Mouse (Mus musculus): ENCODE data around the gene Nav3. TPM values are rescaled to one million over a fixed set of nuclear protein-coding genes. Genes with fewer than 3 reads are reported as not detected.
"Not testable (repeated sequence)": the region's sequence is repeated elsewhere in the genome, so short reads cannot be mapped to it uniquely, and the experiment has no call there.

Nav3 gene
- polyA plus RNA-seq, 1 experiment from 2014 or later = 29.5 TPM

DNA sequence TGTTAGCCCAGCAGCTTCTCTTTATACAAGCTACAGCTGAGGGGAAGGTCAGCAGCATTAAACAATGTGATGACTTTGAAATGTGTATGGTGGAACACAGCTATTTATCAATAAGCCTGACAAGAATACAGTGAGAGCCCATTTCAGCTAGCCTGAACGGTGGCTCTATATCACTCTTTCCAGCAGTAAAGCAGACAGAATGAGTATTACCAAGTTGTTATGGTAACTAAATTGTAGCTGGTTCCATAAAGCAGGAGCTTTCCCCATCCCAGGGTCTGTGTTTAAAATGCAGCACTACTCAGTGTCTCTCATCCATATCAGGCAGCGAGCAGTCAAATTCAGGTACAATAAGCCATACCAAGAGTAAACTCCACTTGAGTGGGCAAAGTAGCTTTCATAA is 27.0 kb downstream of the Nav3 start:
- WGBS = 84% methylated on average over 2 of the region's 2 CpGs
- H3K9ac ChIP-seq (replicated peaks) = no peak overlapping the region
- no peak for ATAC-seq (replicated peaks)
- H3K4me2 ChIP-seq (replicated peaks) = no peak overlapping the region
- H3K27ac ChIP-seq (replicated peaks) = no peak overlapping the region
- H3K4me1 ChIP-seq = peaks cover 7% of the 10 kb centered on the region; the same call in 1 of the 2 replicates
- H3K36me3 ChIP-seq = no peaks in the 10 kb centered on the region
- H3K9me3 ChIP-seq = no peaks in the 10 kb centered on the region
- H3K4me3 ChIP-seq = no peak overlapping the region
- no peaks in the 10 kb centered on the region for H3K27me3 ChIP-seq

DNA sequence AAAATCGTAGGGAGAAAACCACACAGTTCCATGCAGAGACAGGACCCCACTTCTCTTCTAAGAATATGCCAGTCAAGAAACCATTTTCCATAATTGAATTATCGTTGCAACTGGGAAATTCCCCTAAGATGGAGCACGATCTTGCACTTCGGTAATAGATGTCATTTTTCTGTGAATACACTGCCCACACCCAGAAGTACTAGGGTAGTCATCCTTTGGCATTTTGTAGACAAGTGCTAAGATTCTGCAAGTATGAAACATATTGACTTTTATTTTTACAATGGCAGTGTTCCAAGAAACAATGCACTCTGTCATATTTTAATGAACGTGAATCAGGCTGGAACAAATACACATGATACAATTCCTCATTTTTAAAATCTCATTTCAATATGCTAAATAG is 34.5 kb downstream of the Nav3 start:
- no peaks in the 10 kb centered on the region for H3K27me3 ChIP-seq
- no peak overlapping the region for H3K27ac ChIP-seq (replicated peaks)
- no peak overlapping the region for H3K4me3 ChIP-seq
- H3K4me1 ChIP-seq = no peaks in the 10 kb centered on the region
- no peak overlapping the region for H3K9ac ChIP-seq (replicated peaks)
- no peak for ATAC-seq (replicated peaks)
- no peaks in the 10 kb centered on the region for H3K9me3 ChIP-seq
- H3K4me2 ChIP-seq (replicated peaks) = no peak overlapping the region
- 75% methylated on average over 5 of the region's 5 CpGs for WGBS
- H3K36me3 ChIP-seq = no peaks in the 10 kb centered on the region

DNA sequence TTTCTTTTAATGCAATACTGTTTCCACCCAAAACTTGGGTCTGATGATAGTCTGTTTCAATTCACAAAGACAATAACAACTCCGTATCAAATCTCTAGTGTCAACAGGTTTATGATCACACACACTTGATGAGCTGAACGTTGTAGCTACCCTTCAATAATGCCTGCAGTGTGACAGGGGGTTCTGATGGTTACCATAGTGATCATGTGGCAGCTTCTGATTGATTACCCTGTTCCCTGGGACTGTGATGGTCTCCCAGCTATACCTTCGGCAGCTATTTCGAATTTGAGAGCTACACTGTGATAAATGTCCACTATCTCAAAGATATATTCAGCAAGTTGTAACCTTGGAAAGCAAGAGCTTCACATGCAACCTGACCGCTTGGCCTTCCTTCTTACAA is 39.0 kb downstream of the Nav3 start:
- H3K36me3 ChIP-seq = no peaks in the 10 kb centered on the region
- H3K4me1 ChIP-seq = peaks cover 27% of the 10 kb centered on the region
- no peaks in the 10 kb centered on the region for H3K9me3 ChIP-seq
- no peak for ATAC-seq (replicated peaks)
- no peak overlapping the region for H3K4me3 ChIP-seq
- H3K27ac ChIP-seq (replicated peaks) = no peak overlapping the region
- no peaks in the 10 kb centered on the region for H3K27me3 ChIP-seq
- H3K9ac ChIP-seq (replicated peaks) = no peak overlapping the region
- 81% methylated on average over 5 of the region's 5 CpGs for WGBS
- no peak overlapping the region for H3K4me2 ChIP-seq (replicated peaks)

DNA sequence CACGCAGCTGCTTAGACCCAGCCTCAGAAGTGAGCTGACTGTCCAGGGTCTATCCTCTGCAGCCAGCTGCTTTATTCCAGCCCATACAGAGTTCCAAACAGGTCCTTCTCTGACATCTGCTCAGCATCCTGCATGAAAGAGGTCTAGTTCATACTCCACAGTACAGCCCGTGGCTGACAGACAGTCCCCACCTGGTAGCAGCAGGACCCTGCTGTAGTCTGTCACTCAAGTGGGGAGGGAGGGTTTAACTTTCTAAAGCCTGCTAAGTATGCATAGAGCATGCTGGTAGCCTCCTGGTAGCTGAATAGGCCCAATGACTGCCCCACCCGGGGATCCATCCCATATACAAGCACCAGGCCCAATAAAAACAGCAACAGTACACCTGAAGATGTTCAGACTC is 40.4 kb downstream of the Nav3 start:
- no peak overlapping the region for H3K4me2 ChIP-seq (replicated peaks)
- WGBS = 35% methylated on average over 3 of the region's 3 CpGs
- 0 out of 2 replicates have a peak overlapping the region, but pooled peaks have one; percentile 14 for H3K27ac ChIP-seq (replicated peaks)
- H3K9ac ChIP-seq (replicated peaks) = no peak overlapping the region
- ATAC-seq (replicated peaks) = peak; percentile 80
- H3K4me1 ChIP-seq = peaks cover 27% of the 10 kb centered on the region
- H3K36me3 ChIP-seq = no peaks in the 10 kb centered on the region
- no peaks in the 10 kb centered on the region for H3K9me3 ChIP-seq
- no peak overlapping the region for H3K4me3 ChIP-seq
- no peaks in the 10 kb centered on the region for H3K27me3 ChIP-seq

DNA sequence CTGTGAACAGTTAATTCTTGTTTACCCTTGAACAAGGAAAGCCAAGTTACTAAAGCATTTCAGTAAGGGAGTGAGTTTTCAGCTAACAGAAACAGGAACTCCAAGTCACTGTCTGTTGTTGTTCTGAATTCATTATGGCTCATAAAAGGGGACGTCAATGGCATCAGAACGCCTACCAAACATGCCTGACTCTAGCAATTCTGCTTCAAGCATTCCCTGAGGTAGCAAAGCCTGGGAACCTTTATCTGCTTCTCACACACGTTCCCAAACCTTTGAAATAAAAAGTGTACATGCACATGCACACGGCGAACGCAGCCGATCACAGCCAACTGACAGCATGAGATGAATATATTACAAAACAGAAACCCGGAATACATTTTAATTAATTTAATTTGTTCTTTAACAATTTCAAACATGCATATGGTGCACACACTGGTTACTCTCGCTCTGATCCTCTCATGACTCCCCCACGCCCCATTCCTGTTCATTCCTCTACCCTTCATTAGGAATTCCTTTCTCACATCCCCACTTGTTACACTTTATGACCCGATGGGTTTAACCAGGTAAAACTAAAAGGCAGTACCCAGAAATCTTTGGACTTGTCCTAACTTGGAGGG is 42.6 kb downstream of the Nav3 start:
- Histone ChIP-seq H3K36me3 (no peaks in the 10 kb centered on the region), H3K4me3 (no peak overlapping the region), H3K27ac (replicated peaks) (peak overlapping the region; percentile 72), H3K27me3 (no peaks in the 10 kb centered on the region), H3K9me3 (no peaks in the 10 kb centered on the region), H3K4me1 (peaks cover 27% of the 10 kb centered on the region), H3K4me2 (replicated peaks) (no peak overlapping the region), H3K9ac (replicated peaks) (no peak overlapping the region)
- peak; percentile 55; the same call in 1 of the 2 replicates for ATAC-seq (replicated peaks)
- 59% methylated on average over 11 of the region's 11 CpGs for WGBS

DNA sequence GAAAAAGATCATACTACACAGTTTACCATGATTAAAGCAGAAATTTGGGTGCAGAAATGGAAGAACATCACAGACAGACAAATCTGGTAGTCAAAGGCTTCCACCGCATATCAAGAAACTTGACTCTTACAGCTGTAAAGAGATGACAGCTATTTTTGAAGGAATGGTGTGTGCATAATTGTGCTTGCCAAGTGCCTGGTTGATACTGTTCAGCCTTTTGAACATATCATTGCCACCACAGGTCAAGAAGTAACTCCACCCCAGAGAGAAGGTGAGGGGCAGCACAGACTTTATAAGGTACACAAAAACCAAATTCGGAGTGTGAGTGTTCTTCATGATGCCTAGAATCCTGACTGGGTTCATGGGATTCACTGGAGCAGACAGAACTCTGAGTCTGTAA is 53.1 kb downstream of the Nav3 start:
- no peak overlapping the region for H3K4me2 ChIP-seq (replicated peaks)
- H3K9me3 ChIP-seq = no peaks in the 10 kb centered on the region
- H3K9ac ChIP-seq (replicated peaks) = no peak overlapping the region
- H3K36me3 ChIP-seq = no peaks in the 10 kb centered on the region
- H3K27me3 ChIP-seq = no peaks in the 10 kb centered on the region
- ATAC-seq (replicated peaks) = no peak
- WGBS = 89% methylated on average over 2 of the region's 2 CpGs
- H3K27ac ChIP-seq (replicated peaks) = no peak overlapping the region
- H3K4me1 ChIP-seq = no peaks in the 10 kb centered on the region
- no peak overlapping the region for H3K4me3 ChIP-seq

DNA sequence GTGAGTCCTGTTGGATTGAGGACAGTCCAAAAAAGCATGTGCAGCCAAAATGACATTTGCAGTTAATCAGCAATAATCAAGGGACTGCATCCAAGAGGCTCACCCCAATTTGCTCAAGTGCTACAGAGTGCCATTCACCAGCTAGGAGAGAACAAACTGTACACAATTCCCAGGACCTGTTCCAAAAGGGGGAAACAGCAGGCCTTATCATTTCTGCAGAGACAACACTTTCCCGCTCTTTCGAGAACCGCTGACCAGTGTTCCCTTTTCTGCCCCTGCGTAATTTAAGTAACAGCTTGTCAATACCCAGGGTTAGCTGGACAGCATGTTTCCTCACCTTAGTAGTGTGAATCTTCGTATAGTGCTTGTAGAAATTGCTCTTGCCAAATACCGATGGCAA is 55.4 kb downstream of the Nav3 start:
- Histone ChIP-seq H3K4me1 (no peaks in the 10 kb centered on the region), H3K27me3 (no peaks in the 10 kb centered on the region), H3K9ac (replicated peaks) (no peak overlapping the region), H3K36me3 (no peaks in the 10 kb centered on the region), H3K27ac (replicated peaks) (no peak overlapping the region), H3K4me2 (replicated peaks) (no peak overlapping the region), H3K4me3 (no peak overlapping the region), H3K9me3 (no peaks in the 10 kb centered on the region)
- ATAC-seq (replicated peaks) = no peak
- WGBS = 87% methylated on average over 6 of the region's 6 CpGs

DNA sequence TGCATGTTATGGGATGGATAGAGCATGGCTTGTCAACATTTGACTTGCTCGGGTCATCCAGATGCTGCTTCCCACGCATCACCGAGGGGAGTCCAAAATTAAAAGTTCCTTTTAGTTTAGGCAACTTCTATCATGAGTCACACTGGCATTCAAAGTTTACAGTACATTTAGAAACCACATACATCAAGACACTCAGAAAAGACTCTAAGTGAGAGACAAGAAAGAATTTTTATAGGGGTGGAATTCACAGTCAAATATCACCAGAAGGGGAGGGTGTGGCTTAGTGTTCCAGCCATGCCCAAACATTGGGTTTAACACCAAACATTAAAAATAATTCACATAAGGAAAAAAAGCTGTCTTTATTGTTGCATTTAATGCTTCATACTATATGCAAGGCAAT is 57.4 kb downstream of the Nav3 start:
- Histone ChIP-seq H3K36me3 (no peaks in the 10 kb centered on the region), H3K4me3 (no peak overlapping the region), H3K4me1 (no peaks in the 10 kb centered on the region), H3K9ac (replicated peaks) (no peak overlapping the region), H3K27me3 (no peaks in the 10 kb centered on the region), H3K27ac (replicated peaks) (no peak overlapping the region), H3K9me3 (no peaks in the 10 kb centered on the region), H3K4me2 (replicated peaks) (no peak overlapping the region)
- ATAC-seq (replicated peaks) = no peak
- 91% methylated on average over 3 of the region's 3 CpGs for WGBS

DNA sequence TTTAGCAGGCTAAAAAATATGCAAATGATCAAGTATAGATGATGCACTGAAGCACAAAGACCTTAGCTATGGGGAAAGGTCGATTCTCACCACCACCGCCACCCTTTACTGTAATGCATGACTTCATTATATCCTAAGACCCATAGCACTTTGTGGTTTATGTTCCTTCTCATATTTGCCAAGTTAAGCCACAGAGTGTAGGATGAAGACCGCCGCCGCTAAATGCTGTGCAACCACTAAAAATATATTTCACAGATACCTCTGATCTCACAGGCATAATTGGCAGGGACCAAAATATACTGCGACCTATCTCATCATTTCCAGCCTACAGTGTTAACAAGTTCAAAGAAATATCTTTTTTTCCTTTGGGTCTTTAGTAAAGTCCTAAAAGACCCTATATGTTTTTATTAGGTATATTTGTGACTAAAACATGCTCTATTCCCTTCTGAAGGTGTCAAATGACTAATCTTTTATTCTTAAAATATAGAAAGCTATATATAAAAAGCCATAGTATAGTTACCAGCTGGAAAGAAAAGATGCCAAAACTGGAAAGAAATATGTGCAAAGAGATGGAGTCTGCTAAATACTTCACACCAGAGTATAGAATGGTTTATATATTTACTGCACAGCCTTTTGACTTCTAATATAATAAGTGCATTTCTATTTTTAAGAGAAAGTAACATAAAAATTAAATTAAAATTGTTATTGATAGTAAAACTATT is 69.4 kb downstream of the Nav3 start:
- Histone ChIP-seq H3K27ac (replicated peaks) (0 out of 2 replicates have a peak overlapping the region, but pooled peaks have one; percentile 37), H3K4me1 (peaks cover 20% of the 10 kb centered on the region), H3K9me3 (no peaks in the 10 kb centered on the region), H3K27me3 (no peaks in the 10 kb centered on the region), H3K4me3 (no peak overlapping the region), H3K36me3 (no peaks in the 10 kb centered on the region), H3K9ac (replicated peaks) (no peak overlapping the region), H3K4me2 (replicated peaks) (no peak overlapping the region)
- WGBS = 94% methylated on average over 6 of the region's 6 CpGs
- ATAC-seq (replicated peaks) = no peak

DNA sequence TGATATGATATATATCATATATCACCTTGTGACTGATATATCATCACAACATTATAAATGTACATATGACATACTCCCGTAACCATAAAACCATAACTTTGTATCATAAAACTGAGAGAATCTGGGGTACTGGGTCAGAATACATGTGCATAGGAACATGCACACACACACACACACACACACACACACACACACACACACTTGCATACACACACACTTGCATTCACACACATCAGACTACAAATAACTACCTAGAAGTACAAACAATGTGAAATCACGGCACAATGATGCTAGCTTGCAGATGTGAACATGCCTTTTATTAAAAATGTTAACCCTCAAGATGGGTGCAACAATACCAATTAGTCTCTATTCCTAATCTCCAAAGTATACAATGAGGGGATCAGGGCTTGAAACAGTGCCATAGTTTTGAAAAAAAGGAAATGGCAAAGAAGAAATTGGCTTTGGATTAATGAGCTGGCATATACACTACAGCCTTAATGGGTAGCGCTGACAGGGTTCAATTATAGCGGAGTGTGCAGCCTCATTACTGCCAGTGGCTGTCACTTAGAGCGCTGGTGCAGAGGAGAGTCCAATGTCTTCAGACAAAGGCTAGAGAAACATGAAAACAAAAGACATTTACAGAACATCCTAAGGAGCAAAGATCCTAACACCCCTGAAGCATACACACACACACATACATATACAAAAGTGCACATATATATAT is 72.3 kb downstream of the Nav3 start:
- Histone ChIP-seq H3K4me1 (peaks cover 30% of the 10 kb centered on the region), H3K27ac (replicated peaks) (peak overlapping the region; percentile 67)
- not testable (repeated sequence) for H3K36me3 ChIP-seq; H3K27me3 ChIP-seq; H3K4me2 ChIP-seq (replicated peaks); H3K4me3 ChIP-seq; H3K9ac ChIP-seq (replicated peaks); H3K9me3 ChIP-seq
- peak; percentile 98 for ATAC-seq (replicated peaks)
- whole genome bisulfite sequencing = 17% methylated on average over 5 of the region's 5 CpGs

DNA sequence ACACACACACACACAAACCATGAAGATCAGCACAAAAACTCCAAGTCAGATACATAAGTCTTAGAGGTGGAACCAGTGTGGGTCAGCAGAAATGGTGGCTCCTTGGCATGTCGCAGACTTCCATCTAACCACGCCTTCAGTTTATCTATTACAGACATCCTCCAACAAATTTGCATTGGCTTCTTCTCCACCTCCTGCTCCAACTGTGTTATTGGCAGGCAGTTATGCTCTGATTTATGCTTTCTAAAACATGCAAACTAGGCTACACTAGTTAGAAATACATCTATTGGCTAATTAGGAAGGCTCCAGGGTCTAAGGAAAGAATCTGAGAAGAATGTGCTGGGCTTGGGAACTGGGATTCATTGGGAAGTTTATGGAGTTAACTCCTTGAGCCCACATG is 75.2 kb downstream of the Nav3 start:
- 63% methylated on average over 2 of the region's 2 CpGs for WGBS
- no peak for ATAC-seq (replicated peaks)
- H3K9ac ChIP-seq (replicated peaks) = no peak overlapping the region
- no peak overlapping the region for H3K4me3 ChIP-seq
- H3K27ac ChIP-seq (replicated peaks) = peak overlapping the region; percentile 41
- H3K4me2 ChIP-seq (replicated peaks) = no peak overlapping the region
- H3K9me3 ChIP-seq = no peaks in the 10 kb centered on the region
- H3K36me3 ChIP-seq = no peaks in the 10 kb centered on the region
- H3K4me1 ChIP-seq = peaks cover 30% of the 10 kb centered on the region
- H3K27me3 ChIP-seq = no peaks in the 10 kb centered on the region

DNA sequence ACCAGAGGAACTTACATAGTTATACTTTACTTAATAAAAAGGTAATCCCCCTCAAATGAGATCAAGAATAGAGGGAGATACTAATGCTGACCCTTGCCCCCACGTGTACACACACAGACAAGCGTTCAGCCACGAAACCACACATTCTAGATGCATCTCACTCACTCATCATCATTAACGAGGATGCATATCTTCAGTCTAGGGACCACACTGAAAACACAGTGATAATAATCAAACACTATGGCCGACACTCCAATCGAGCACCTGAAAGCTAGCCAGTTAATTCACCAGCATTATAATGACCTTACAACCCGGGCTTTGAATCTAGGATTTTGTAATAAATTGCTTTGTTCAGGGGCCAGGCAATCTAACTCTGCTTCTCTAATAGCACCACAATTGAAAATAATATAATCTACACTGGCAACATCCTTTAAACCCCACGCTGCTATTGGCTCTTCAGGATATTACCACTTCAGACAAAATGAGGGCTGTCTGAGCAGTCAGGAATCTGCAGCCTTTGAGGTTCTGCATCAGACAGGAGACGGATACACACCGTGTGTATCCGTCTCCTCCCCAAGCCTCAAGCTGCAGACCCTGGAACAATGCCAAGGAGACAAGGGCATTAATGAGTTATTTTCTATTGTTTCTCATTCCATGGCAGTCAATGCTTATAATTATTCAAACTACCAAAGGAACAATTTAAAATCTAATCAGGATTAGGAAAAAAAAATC is 83.1 kb downstream of the Nav3 start:
- H3K9ac ChIP-seq (replicated peaks) = no peak overlapping the region
- peaks cover 17% of the 10 kb centered on the region for H3K4me1 ChIP-seq
- peak; percentile 95 for ATAC-seq (replicated peaks)
- no peaks in the 10 kb centered on the region for H3K36me3 ChIP-seq
- 20% methylated on average over 11 of the region's 11 CpGs for WGBS
- H3K4me3 ChIP-seq = no peak overlapping the region
- H3K9me3 ChIP-seq = no peaks in the 10 kb centered on the region
- peak overlapping the region; percentile 76 for H3K27ac ChIP-seq (replicated peaks)
- H3K4me2 ChIP-seq (replicated peaks) = 0 out of 2 replicates have a peak overlapping the region, but pooled peaks have one; percentile 21
- no peaks in the 10 kb centered on the region for H3K27me3 ChIP-seq
